Mouse (Mus musculus) liver, postnatal 0 days (tissue): ENCODE data around the gene Rps21.

Source experiments
- CTCF ChIP-seq: sonication (generic); IDR thresholded peaks from 2 replicates; pipeline ENCODE4 v1.5.1; 2016; ENCODE audit warnings: antibody characterized with exemption, low read depth
- EP300 ChIP-seq: IDR thresholded peaks from 2 replicates; pipeline ENCODE4 v1.6.1; 2016; ENCODE audit warnings: antibody characterized with exemption, low read depth, mild to moderate bottlenecking

DNA sequence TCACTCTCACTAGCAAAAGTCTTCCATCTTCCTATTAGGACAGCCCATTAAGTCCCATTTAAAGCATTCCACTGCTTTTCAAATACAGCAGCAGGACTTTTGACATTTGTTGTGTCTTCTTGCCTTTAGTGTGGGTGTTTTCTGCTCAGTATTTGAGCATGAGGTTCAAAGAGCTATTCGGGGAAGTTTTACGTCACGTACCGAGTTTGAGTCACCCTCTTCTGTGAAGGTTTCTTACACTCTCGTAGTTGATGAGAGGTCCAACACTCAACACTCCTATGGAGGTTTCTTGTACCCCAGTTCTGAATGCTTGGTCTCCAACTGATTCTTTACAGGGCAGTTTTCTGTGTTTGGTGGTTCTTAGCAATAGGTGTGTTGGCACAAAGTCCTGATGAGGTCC, 9.3 kb upstream of the Rps21 start:
- no peak for TF ChIP-seq CTCF
- no peak for TF ChIP-seq EP300
